Mouse (Mus musculus): ENCODE results near the gene Tspan15.

GRCm38 (mm10) chr10:62225839-62226238, 5.2 kb downstream of the Tspan15 start:
- TF ChIP-seq CTCF (IDR thresholded peaks at IDR 0.05; ENCODE audit: extremely low read depth, insufficient read length, insufficient replicate concordance, low read depth, low read length) (no peak), POLR2A (IDR thresholded peaks at IDR 0.05; ENCODE audit: low read depth, low read length) (no peak)

Measured in small intestine, adult 2 months (tissue).